Mouse (Mus musculus): ENCODE measurements at regions not wholly inside any gene's neighbourhood (a gene's known extent, or its start where the extent isn't known, plus 50 kb on each side); places are given as distances from the start of the nearest gene placed in this dataset.

- no peak; the same call in 1 of the 2 replicates for ATAC-seq (replicated peaks; ENCODE audit: poor library complexity, severe bottlenecking)
Measured at GRCm38 (mm10) chr16:77252349-77252748, 238.8 kb downstream of the Usp25 start.

- peak; percentile 95 for ATAC-seq (replicated peaks; ENCODE audit: poor library complexity, severe bottlenecking)
Measured at GRCm38 (mm10) chr16:77251422-77251821, 237.9 kb downstream of the Usp25 start.

GRCm38 (mm10) chr16:77240876-77241275 lies 227.4 kb downstream of the Usp25 start:
- no peak for ATAC-seq (replicated peaks; ENCODE audit: poor library complexity, severe bottlenecking)

- no peak for ATAC-seq (replicated peaks; ENCODE audit: poor library complexity, severe bottlenecking)
Measured at GRCm38 (mm10) chr16:77239176-77239790, 225.8 kb downstream of the Usp25 start.

- no peak for ATAC-seq (replicated peaks; ENCODE audit: poor library complexity, severe bottlenecking)
Measured at GRCm38 (mm10) chr16:77238358-77239175, 225.1 kb downstream of the Usp25 start.

GRCm38 (mm10) chr16:77237631-77238357 lies 224.3 kb downstream of the Usp25 start:
- no peak for ATAC-seq (replicated peaks; ENCODE audit: poor library complexity, severe bottlenecking)

GRCm38 (mm10) chr16:77237272-77237603 lies 223.7 kb downstream of the Usp25 start:
- no peak for ATAC-seq (replicated peaks; ENCODE audit: poor library complexity, severe bottlenecking)

GRCm38 (mm10) chr16:77236509-77237271 lies 223.2 kb downstream of the Usp25 start:
- ATAC-seq (replicated peaks; ENCODE audit: poor library complexity, severe bottlenecking): peak; percentile 69

- no peak for ATAC-seq (replicated peaks; ENCODE audit: poor library complexity, severe bottlenecking)
Measured at GRCm38 (mm10) chr16:77236021-77236420, 222.5 kb downstream of the Usp25 start.

- ATAC-seq (replicated peaks; ENCODE audit: poor library complexity, severe bottlenecking): no peak
Measured at GRCm38 (mm10) chr16:77235449-77235848, 221.9 kb downstream of the Usp25 start.

Measured in granulocyte monocyte progenitor cell, adult 5-6 weeks (primary cell).